Mouse (Mus musculus) frontal cortex, postnatal 36 days (tissue): Measurements from ENCODE around the gene Clcn3.

Experiments used
- DNase-seq, 2 experiments: peaks; one replicate each; pipeline ENCODE4 v3.0.0; 2022; ENCODE audit warnings: low spot score in 2 of 2

The Clcn3 gene

DNA sequence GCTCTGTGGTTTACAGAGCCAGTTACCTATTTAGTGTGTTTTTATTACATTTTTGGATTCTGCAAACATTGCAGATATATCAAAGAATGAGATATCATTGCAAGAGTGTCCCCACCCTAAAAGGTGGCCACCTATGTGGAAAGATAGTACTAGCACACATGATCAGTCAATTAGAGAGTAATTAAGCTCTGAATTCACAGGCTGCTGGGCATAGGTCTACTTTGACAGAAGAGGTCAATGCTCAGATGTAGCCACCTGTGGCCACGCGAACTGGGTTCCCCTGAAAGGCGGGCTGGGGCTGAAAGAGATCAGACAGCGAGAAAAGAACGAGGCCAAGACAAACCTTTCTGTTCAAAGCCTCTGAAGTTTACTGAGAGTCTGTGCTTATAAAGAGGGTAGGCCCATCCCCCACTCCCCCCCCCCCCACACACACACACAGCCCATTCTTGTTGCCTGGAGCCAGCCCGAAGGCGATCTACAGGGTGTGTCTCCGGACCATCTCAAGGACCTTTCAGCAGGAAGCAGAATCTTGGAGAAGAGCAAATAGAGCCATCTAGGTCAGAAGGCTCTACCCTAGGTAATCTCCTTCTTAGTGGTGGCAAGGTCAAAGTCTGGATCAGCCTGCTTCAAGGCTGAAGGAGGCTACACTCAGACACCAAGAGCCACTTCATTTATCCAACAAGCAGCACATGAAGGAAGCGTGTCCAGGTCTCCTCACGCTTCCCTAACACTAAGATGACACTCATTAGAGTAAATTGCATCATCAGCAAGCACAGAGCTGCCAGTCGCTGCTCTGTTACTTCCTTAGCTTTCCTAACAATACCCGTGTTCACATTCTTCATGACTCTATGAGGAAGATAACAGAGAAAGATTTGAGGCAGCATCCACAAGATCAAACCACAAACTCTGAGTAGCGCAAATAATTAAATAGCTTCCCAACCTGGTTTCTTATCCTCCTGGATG, 112.6 kb downstream of the Clcn3 start:
- no peak for DNase-seq

DNA sequence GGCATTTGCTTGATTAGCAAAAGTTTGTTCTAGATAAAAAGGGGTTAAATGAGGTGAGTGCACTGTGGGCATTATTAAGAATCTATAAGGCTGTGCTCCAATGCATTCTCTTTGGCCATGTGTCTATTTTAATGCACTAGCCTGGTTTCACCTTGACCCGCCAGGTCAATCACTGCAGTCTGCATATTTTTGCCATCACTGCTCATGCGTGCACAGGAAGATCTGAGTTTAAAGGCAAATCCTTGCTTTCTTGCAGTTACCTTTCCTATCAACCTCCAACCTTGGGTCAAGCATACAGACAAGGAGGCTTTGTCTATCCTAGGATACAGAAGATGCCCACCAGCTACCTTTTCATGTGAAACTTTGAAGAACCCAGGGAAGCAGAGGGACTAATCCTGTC, 113.3 kb downstream of the Clcn3 start:
- DNase-seq = no peak

DNA sequence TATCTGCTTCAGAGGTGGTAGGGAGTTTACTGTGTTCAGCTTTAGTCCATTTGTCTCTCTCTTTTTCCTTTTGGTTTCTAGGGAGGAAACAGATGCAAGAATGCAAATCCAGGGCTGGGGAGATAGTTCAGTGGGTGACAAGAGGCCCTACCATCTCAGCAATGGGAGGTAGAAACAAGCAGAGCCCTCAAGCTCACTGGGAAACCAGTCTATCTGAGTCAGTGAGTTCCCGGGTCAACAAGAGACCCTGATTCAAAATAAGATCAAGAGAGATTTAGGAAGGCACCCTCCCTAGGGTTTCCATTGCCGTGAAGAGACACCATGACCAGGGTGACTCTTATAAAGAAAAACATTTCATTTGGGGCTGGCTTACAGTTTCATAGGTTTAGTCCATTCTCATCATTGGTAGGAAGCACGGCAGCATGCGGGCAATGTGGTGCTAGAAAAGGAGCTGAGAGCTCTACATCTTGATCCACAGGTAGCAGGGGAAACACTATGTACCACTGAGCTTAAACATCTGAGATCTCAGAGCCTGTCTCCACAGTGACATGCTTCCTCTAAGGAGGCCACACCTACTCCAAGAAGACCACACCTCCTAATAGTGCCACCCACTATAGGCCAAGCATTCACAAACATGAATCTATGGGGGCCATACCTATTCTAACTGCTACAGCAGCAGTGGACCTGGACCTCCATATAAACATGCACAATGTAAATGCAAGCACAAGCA, 114.7 kb downstream of the Clcn3 start:
- DNase-seq = no peak

DNA sequence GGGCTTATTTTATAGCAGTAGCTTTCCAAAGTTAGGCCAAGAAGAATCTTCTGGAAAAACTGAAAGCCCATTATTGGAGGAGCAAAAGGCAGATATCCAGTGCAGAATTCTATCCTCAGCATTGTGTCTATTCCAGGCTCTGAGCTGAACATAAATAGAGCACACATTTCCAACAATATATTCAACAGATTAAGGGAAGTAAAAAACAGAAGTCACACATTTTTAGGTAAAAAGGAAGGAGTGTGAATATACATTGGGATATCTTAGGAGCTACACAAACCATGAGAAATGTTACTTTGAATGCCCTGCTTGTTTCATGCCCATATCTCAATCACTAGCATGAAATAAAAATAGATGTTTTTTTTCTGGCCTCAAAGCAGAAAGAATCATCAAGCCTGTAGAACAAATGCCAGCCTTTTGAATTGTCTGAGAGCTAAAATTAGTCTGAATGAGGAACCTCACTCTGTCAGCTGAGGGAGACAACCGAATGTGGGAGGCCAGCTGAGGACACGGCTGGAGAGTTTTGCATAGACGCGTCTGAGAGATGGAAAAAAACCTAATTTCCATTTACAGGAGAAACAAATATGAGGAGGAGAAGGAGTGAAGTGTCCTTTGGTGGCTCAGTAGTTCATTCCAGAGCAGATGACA, 115.5 kb downstream of the Clcn3 start:
- DNase-seq = peak; percentile 50 to 78

DNA sequence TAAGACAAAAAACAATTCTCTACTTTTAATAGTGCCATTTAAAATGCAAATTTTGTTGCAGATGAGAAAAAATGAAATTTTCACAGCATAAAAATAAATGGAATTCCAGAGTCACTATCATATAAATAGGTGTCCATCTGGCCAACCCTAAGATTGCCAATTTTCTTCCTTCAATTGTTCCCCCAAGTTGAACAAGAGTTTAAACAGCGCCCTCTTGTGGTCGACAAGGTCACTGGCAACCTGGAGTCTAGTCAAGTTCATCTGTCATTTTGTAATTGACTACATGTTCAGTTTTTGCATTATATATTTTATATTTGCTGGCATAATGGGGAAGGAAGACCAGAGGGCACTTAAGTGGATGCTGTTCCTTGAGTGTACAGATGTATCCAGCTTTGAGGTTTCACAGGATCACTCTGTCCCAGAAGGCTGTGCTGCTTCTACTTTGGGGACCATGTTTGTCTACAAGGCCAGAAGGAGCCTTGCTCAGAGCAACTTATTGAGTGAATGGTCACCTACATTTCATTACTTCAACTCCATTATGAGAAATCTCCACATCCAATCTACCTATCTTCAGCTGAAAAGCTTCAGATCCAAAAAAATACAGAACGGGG, 117.5 kb downstream of the Clcn3 start:
- DNase-seq = peak; percentile 57 to 82

DNA sequence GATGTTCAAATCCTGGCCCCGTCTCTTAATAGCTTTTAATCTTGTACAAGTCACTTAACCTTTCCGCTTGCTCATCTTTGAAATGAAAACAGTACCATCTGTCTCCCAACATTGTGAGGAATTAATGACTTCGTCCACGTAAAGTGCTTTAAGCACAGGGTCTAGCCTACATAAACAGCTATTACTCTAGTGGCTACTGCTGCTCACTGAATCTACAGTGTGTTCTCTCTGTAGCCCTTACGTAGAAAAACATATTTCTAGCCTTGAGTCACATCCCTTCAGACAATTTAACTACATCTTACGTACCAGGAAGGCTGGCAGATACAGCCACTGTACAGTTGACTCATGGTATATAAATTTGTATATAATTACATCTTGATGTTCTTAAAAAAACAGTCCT, 118.2 kb downstream of the Clcn3 start:
- no peak for DNase-seq

DNA sequence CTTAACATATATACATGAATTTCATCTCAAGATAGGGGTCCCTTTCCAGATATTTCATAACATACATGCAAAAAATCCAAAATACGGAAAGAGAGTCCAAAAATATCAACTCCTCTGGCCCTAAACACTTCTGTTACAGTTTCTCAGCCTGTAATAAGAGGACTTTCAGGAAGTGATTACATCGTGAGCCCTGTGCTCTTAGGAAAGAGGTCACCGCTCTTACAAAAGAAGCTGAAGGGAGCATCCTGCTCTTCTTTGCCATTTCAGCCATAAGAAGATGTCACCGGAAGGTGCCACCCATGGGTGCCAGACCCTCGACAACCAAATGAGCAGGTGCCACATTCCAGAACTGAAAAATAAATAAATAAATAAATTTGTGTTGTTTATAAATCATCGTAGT, 121.3 kb downstream of the Clcn3 start:
- no peak for DNase-seq

DNA sequence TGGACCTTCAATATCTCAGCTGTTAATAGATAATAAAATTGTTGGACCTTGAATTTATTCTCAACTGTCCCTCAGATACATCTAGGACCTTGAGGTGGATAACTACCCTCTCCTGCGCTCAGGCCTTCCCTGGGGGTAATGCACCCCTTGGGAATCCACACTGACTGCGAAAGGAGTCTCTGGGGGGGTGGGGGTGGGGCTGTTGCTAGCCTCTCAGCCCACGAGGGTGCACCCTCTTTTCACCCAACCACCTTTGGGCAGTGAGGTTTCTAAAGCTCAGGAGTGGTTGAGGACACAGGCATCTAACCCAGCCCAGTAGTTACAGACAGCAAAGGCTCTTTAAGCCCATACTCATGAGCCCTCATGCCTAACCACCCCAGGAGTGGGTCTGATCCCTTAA, 122.4 kb downstream of the Clcn3 start:
- no peak for DNase-seq
